Mouse (Mus musculus) ovary, postnatal 14 days (tissue): ENCODE measurements at regions not wholly inside any gene's neighbourhood (a gene's known extent, or its start where the extent isn't known, plus 50 kb on each side); places are given as distances from the start of the nearest gene placed in this dataset.

ENCODE experiments used
- DNase-seq: peaks from one replicate; pipeline ENCODE4 v3.0.0; 2022; ENCODE audit warnings: low spot score

DNA sequence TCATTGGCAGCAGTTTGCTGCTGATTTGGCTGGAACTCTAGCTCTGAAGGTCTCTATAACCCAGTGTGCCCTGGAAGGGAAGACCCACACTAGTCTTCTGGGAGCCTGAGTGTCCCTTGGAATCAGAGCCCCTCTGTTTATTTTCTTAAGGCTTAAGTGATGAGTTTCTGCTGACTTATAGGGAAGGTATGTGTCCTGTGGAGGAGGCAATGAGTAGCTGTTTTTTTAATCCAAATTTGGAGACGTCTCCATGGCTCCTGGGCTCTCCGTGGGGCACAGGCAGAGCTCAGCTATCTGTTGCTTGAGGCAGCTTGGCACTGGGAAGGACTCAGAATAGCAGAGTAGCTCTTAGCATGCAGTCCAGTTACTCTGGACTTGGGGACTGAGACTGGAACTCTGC, 146.4 kb downstream of the Ttc32 start:
- DNase-seq, result no peak

DNA sequence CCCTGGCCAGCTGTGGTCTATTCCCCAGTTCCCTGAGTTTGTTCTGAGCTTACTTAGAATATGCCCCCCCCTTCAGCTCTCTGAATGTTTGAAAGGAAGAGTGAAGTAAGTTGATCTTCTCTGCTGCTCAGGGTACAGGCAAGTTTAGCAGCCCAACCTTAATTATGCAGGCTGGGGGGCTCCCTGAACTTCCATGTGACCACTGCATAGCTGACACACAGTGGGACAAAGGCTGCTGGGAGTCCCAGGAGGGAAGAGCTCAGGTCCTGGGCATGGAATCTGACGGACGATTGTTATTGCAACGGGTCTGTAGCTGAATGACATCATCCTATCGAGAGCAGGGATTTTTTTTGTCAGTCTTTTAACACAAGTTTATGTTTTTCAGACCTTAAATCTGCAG, 148.8 kb downstream of the Ttc32 start:
- DNase-seq, result no peak

DNA sequence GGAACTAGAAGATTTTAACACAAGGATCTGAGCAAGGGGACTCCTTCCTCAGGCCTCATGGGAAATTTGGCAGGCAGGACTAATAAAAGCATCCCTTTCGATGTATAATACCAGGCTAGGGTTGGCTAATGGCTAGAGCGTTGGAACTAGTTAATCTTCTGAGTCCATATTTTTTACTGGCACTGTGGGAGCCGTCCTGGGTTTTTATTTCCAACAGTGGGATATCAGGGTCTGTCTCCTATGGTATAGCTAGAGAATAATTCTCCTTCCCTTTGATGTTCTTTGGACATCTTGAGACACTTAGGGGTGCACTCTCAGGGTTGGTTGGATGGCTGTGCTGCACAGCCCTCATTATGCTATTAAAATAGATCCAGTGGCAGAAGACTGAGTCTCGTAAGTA, 150.9 kb downstream of the Ttc32 start:
- DNase-seq, result no peak

DNA sequence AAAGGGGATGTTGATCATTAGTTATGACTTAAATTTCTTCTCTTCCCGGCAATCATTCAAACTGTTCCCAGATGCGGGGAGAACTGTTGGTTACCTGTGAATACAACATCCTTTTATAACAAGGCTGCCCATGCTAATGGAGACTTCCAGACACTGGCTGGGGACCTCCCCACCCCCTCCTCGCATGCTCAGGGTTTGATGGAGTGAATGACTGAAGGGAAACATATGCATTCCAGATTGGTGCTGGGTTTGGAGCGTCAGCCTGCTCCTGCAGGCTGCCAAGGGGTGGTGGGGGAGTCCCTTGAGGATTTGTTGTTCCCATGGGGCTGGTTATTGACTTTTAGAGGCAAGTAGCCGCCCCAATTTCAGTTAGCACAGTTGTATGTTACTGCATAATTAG, 161.9 kb downstream of the Ttc32 start:
- no peak for DNase-seq

DNA sequence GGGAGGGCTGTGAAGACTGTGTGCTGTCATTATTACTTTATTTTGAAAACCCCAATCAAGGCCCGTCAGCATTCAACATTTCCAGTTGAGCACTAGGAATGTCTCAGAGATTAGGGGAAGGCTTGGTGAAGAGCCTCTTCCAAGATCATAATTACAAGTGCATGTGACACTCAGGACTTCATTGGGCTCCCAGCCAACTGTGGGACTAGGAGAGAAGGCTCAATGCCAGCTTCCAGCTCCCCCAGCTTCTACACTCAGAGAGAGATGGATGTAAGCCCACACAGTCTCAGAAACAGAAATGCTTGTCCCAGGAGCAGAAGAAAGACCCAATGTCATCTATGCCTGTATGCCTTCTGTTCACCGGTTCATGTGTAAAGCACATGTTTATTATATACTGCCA, 169.5 kb downstream of the Ttc32 start:
- DNase-seq, result no peak

DNA sequence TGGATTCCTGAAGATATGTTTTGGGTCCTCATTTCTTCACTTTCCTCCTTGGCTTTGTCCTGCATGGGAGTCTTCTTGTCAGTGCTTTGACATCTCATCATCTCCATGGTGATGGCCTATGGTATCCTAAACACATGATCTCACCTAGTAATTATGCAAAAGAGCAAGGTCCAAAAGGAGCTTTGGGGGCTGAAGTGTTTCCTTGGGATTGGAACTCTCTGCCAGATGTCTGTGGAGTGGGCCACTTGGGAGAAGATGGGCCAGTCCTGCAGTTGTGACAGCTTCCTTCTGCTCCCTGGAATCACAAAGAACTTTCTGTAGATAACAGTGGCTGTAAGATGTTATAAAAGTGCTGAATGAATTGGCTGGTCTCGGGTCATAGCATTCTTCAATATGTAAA, 182.4 kb downstream of the Ttc32 start:
- DNase-seq, result no peak

DNA sequence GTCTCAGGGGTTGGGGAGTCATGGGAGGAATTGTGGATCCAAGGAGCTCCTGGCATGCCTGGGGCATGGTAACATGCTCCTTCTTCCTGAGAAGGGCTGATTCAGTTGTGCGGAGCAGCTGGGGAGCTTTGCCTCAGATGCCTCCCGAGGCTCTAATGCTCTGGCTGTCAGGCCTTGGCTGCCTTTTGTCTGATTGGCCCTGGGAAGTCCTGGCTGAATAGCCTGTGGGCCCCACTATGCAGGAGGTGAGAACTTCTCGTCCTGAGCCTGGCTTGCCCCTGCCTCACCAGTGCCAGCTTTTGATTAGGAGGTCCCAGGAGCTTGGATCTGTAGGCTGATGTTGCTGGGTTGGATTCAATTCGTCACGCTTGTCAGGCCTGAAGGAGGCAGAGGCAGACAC, 195.2 kb downstream of the Ttc32 start:
- no peak for DNase-seq

DNA sequence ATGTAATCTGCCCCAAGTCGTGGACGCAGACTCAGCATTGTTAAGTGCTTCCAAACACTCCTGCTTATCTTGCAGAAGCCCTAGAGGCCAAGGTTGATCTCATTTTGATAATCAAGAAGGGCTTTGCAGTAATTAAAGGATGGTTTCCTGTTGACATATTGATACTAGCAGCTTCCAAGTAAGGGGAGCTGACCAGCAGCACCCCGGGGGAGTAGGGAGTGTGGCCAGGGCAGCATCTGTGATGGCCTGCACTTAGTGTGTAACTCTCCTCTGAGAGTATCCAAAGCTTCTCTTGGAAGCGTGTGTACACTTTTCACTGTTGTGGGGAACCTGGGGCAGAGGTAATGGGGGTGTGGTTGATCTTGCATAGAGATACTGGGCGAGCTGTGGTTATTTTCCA, 198.1 kb downstream of the Ttc32 start:
- DNase-seq, result no peak

DNA sequence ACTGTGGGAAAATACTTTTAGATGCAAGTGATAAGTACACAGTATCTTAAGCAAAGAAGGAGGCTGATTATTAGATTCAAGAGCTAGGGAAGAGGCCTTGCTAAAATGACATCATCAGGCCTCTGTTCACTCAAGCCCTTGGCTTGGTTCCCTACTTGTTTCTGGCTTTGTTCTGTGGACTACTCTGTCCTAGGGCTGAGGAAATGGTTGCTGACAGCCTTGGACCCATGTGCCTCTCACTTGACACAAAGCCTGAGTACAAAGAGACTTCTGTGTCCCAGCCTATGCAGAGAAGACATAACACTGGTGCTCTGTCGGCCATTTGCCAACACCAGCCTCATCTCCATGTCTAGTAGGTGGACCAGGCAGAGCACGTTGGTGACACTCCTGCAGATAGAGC, 198.7 kb downstream of the Ttc32 start:
- no peak for DNase-seq

DNA sequence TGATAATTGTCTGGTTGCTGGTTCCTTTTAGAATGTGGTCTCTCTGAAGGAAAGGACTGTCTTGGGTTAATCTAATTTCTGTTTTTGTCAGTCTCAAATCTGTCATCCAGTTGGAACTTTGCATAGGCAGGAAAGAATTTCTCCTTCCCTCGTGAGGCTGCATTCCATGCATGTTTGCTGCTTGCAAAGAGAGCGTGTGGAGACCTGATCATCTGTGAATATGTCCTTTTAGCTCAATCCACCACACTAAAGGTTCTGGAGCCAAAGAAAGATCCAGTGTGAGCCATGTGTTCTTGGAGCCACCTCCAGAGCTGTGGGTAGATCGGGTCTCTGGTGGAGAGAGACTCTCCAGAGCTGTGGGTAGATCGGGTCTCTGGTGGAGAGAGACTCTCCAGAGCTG, 200.2 kb downstream of the Ttc32 start:
- no peak for DNase-seq

DNA sequence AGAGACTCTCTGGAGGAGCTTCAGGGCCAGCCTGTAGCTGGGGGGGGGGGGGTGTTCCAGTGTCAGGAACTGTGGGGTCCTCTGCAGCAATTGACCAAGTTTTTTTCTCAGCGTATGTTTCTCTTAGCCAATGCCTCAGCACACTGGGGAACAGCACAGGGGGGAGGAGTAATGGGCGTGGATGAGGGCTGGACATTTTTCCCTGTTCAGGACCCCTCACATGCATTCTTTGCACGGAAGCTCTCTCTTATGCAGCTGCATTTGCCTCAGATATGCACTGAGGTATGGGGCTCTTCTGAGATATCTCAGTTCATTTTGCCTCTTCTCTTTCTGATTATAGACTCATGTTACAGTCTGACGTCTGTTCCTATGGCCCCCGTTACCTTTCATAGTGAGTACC, 200.8 kb downstream of the Ttc32 start:
- DNase-seq, result no peak

DNA sequence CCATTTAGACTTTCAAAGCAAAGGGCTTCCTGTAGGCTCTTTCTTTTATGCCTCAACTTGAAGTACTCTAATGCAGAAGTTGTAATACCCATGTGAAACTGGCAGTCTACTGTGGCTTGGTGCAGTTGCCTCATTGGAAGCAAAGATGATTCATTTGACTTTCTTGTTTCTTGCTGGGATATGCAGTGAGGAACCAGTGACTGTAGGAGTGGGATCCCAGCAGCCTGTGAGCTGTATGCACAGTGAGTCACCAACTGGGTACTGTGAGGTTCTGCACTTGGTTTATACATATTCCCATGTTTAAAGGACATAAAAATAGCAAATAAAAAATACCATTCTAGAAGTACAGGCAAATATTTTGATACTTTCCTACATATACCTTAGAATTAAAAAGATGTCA, 202.6 kb downstream of the Ttc32 start:
- no peak for DNase-seq

DNA sequence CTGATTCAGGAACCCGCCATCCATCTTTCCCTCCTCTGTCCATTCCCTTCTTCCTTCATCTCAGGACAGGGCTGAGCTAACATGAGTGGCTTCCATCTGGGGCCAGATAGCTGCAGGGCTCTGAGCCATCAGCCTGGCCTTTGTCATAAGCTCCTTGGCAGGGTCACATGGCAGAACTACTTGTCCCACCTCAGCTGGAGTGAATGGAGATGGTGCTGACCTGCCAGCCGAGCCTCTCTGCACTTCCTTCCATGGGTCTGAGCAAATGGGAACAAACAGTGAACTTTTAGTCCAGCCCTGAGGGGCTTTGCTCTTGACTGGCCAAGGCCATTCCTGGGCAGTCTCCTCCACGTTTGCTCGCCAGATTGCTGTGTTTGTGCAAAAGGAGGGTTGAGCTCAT, 206.1 kb downstream of the Ttc32 start:
- no peak for DNase-seq

DNA sequence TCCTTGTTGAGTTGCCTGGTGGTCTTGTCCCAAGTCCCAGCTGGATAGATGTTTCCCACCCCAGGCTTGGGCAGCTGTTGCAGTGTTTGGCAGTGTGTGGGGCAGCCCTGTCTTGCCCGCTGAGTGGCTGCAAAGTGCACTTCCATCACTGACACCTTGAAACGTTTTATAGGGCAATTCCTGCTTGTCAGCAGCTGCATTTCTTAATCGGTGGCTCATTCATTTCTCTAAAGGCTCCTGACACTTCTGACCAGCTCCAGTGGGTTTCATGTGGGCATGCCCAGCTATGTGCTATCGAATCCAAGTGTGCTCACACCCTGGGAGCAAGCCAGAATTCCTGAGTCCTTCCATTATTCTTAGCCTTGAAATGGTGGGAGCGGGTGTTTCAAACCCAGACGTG, 207.7 kb downstream of the Ttc32 start:
- DNase-seq, result no peak

DNA sequence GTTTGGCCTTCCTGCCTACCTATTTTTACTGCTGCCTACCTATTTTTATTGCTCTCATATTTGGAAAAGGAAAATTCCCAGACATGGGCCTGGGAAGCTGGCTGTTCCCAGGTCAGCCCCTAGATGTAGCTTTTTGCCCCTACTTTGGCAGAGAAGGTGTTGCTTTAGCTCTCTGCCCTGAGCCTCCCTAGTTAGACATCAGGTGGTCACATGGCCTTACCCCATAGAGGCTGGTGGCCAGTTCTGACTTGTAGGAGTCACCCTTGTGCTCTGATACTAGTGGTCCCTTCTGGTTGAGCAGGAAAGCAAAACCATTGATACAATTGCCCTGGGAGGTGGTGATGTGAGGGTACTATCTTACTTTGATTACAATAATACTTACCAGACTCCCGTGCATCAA, 208.2 kb downstream of the Ttc32 start:
- no peak for DNase-seq

DNA sequence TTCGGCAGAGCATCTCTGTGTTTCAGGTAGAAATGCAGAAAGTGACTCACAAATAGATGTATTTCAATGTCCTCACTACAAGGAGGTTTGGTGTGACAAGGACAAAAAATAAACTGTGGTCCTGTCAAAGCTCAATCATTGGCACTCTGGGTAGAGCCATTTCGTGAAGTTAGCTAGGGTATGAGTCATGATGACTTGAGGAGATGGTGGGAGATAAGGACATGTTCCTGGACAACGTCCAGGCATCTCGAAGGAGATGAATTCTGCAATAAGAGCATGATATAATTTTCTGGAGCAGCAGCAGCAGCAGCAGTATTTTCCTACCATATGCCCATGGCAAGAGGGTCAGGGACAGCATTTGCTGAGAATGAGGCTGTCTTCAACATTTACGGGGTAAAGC, 217.7 kb downstream of the Ttc32 start:
- DNase-seq, result no peak

DNA sequence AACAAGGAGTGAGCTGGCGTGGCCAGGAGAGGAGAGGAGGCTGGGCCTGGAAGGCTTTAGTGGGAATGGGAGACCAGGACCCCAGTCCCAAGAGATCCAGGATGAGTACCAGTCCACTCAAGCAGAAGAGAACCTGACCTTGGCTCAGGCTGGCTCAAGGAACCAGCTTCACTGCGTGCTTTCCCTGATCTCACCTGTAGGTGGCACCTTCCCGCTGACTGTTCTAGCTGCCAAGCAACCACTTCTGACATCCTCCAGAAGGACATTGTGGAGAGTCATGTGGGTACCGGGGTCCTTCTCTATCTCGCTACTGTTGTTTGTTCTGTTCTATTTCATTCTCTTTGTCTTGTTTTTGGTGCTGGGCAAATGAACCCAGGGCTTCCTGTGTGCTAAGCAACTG, 222.0 kb downstream of the Ttc32 start:
- peak; percentile 43 for DNase-seq

DNA sequence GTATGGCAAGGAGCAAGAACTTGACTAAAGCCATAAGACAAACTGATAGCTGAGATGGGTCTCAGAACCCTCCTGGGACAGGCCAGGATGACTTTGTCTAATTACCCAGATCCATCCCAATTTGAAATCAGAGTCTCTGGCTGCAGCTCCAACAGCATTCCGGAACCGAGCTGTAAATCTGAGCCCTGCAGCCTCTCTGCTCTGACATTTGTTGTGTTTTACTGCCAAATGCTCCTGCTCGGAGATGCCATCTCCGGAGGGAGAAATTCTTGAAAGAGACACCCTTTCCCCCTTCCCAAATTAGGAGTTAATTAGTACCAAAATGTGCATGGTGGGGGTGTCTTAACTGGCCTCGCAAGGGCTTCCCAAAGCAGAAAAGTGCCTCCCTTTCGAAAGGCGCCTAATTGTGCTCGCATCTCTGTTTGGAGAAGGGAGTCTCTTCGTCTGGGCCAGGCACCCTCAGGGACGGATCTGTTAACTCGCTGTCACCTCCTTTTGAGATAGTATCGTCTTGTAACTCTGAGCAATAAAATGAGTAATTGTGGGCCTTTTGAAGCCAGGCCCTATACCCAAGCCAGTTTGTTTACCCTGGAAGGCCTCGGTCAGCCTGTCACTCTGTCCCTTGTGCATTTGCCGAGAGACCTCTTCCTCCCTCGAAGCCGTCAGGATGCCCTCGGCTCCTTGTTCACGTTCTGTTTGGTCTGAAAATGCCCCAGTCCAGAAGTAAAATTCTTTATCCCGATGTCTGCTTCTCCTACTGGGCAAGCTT, 223.7 kb downstream of the Ttc32 start:
- no peak for DNase-seq

DNA sequence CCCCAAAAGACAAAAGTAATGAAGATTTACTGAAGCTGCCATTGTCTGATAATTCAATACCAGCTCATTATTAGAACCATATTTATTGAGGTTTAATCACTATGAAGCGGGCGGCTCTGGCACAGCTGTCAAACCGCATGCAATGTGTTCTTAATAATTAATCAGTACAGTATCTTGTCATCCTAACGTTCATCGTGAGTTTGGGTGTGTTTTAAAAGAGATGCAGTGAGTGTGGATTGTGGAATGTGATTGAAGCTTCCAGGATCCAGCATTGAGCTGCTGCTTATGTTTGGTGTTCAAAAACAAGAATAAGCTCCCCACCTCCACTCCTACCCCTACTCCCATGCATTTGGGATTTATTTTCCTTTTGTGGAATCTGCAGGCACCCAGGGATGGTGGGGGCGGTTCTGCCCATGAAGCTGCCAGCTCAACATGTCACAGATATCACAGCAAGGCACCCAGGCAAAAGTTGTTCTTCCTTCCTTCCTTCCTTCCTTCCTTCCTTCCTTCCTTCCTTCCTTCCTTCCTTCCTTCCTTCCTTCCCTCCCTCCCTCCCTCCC, 224.6 kb downstream of the Ttc32 start:
- no peak for DNase-seq

DNA sequence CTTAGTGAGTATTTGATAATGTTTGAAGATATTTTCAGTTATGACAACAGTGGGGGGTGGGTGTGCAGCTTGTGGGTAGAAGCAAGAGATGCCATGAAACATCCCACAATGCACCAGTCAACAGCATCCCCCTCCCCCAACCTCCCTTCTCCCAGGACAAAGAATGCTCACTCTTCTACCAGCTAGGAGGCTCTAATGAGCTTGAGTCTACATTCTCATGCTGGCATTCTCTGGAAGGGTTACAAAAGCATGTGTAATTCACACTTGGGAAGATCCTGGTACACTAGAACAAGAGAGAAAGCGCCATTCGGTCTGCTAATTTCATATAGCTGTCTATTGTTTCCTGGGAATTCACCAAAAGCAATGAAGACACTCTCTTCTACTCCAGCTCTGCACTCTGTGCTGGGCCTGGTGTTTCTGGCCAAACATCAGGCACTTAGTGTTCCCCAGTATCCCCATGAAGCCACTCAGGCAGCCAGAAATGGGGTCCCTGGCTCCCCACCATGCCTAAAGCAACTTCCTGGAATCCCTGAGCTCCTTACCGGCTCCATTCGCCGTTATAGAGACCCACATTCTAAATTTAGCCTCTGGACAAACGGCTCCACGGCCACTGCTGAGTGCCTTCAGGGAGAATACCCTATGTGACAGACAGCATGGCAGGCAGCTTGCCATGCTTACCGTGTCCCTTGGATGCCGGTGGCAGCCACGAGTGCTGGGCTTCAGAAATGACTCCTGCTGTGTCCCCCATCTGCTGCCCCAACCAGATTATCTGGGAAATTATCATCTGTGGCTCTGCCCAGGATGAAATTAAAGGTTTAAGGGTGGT, 226.1 kb downstream of the Ttc32 start:
- no peak for DNase-seq

DNA sequence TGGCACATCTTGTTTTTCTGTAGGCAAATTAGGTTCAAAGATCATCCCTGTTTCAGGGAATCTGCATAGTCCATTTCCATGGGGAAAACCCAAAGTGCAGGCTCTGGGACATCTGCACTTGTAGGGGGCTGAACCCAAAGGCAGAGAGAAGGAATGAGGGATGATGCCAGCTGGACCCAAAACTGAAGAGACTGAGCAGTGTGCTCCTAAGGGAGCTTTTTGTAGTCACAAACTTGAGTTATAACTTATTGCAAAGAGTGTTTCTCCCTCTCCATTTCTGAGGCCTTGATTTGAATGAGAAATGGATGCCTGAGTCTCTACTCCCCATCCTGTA, 226.7 kb downstream of the Ttc32 start:
- no peak for DNase-seq

DNA sequence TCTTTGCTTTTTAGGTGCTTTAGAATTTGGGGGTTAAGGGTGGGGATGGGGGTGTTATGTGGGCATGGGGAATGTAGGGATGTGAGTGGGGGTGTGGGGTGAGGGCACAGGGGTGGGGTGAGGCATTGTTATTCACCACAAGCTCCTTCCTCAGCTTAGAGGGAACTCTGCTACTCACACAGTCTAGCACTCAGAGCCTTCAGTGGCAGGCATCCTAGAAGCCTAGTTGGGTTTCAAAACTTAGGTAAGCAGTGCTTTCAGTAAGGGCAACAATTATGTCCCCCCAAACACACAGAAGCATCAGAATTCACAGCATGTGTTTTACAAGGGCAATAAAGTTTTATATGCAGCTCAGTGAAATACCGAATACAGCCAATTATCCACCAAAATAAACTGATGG, 228.4 kb downstream of the Ttc32 start:
- DNase-seq, result no peak

DNA sequence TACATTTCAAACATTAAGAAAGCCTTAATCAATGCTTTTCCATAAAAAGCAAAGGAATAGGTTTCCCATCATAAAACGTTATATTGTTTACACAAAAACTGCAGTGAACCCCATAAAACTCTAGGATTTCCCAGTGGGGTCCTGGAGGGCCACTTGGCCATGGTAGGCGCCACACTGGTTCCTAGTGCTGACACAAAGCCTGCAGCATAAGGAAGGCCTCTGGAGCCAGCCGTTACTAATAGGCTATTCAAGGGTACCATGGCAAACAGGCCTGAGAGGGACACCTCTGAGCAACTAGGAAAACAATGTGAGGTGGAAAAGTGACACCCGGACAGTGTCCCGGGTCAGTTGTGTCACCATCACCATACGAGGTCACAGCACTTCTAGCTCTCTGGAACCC, 231.9 kb downstream of the Ttc32 start:
- no peak for DNase-seq

DNA sequence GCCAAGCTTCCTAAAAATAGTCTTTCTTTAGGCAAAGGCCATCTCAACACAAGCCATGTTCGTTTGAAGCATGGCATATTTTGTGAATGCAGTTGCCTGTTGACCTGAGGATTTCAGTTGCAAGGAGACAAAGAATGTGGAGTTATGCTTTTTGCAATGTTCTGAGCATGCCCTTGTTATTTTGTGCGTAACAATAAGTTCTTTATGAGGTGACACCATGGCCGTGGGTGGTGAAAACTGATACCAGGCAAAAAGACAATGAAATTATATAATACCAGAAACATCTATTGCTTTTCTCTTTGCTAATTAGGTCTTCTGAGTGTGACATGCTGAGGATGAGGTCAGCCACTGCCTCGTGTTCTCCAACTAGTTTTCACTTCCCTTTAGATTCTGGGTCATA, 236.4 kb downstream of the Ttc32 start:
- DNase-seq, result no peak
